Mouse (Mus musculus) E14TG2a.4 (cell line): Measurements from ENCODE around the gene Urod.

Experiments used
- CTCF ChIP-seq: conservative IDR thresholded peaks from 2 replicates; pipeline ENCODE4 v1.5.1; 2014; ENCODE audit warnings: low read length
- NANOG ChIP-seq: IDR thresholded peaks from 2 replicates; pipeline ENCODE4 v1.6.1; 2014; ENCODE audit warnings: borderline replicate concordance, low read length, mixed read lengths

- TF ChIP-seq CTCF (no peak), NANOG (no peak)
These were observed 7.7 kb upstream of the Urod start for GRCm38 (mm10) chr4:117001957-117002356.
